Mouse (Mus musculus): ENCODE measurements around the gene Gimap8.

Gene Gimap8

GRCm38 (mm10) chr6:48704146-48704545 is 57.1 kb downstream of the Gimap8 start:
- DNase-seq (ENCODE audit: low spot score in 2 of 2) = no peak

- no peak for DNase-seq (ENCODE audit: low spot score in 2 of 2)
Observed at GRCm38 (mm10) chr6:48706130-48706529, 59.1 kb downstream of the Gimap8 start.
